Comparison of ENCODE assay signal across 8 mouse cellular contexts in the genomic region with DNA sequence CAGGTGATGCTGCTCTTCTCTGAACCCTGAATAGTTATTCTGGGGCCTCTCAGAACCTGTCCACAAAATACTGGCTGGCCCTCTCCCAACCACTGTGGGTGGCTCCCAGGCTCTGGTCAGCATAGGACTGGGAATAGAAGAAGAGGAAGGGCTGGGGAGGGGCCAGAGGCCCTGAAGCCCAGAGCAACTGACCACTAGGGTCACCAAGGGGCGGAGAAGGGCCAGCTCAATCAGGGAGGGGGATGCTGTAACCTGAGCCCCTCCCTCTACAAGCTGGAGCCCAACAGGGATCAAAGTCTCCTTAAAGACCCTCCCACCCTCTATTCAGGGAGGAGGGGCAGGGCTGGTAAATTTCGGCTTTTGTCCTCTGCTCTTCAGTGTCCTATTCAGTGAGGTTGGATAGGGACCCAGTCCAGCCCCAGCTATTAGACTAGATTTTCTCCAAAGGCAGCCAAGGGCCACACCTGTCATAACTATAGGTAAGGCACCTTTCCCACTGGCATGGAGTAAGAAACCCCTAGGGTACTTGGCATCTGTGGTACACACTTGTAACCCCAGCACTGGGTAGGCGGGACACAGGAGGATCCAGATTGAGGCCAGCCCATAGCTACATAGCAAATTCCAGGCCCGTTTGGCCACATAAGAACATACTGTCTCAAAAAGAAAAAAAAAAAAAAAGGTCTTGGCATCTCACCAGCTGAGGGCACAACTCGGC. TPM values are rescaled to one million over a fixed set of nuclear protein-coding genes. Genes with fewer than 3 reads are reported as not detected.
A peak's percentile ranks its signal among the peaks of the same experiment; 100 is the strongest.
DNase-seq lines count a peak whose midpoint lies in the region; ATAC-seq and TF ChIP-seq lines count a peak whose summit lies in the region.
"Had no signal": no experiment of that assay in that cellular context is flagged by ENCODE, and none has a peak within 500 bp of the region (broad histone marks: within the 10 kb centered on the region; RNA-seq: fewer than 3 reads in every experiment).

A gene (minus strand): TSS at position 663 of the 715 bp plus-strand sequence.

- H3K27me3 ChIP-seq in lung, embryonic 14.5 days (ENCODE audit: insufficient read depth, low read length): no peaks in the 10 kb centered on the region
- no peaks in the 10 kb centered on the region for H3K27me3 ChIP-seq in forebrain, embryonic 14.5 days (replicated peaks; ENCODE audit: control insufficient read depth, insufficient read depth, low read length)
- no peaks in the 10 kb centered on the region for H3K27me3 ChIP-seq in liver, embryonic 15.5 days

- H3K4me1 ChIP-seq in lung, embryonic 14.5 days (ENCODE audit: insufficient read depth): peaks cover 7% of the 10 kb centered on the region; the same call in 1 of the 2 replicates
- H3K4me1 ChIP-seq in forebrain, embryonic 14.5 days (ENCODE audit: control insufficient read depth, insufficient read depth, low read length): peaks cover 7% of the 10 kb centered on the region
- peaks cover 67% of the 10 kb centered on the region for H3K4me1 ChIP-seq in liver, embryonic 15.5 days (replicated peaks)

- H3K27ac ChIP-seq in lung, embryonic 14.5 days (ENCODE audit: low read depth): 0 out of 2 replicates have a peak within 1 kb of the TSS, but pooled peaks have one; percentile 30
- peak within 1 kb of the TSS; percentile 33; the same call in 1 of the 2 replicates for H3K27ac ChIP-seq in forebrain, embryonic 14.5 days (ENCODE audit: low read depth, low read length)
- H3K27ac ChIP-seq in liver, embryonic 15.5 days (replicated peaks): peak within 1 kb of the TSS; percentile 14; the same call in 1 of the 2 replicates
- H3K27ac ChIP-seq: gastrocnemius, adult 2 months had no signal

- 38% methylated on average over 5 of the region's 5 CpGs for WGBS in lung, embryonic 14.5 days
- 28% methylated on average over 5 of the region's 5 CpGs for WGBS in forebrain, embryonic 14.5 days
- 55% methylated on average over 5 of the region's 5 CpGs for WGBS in liver, embryonic 15.5 days (ENCODE audit: insufficient replicate concordance)

- no peak for TF ChIP-seq CTCF in lung, embryonic 14.5 days (IDR thresholded peaks at IDR 0.05; ENCODE audit: low read depth)

- no peak within 1 kb of the TSS for H3K9ac ChIP-seq in lung, embryonic 14.5 days
- H3K9ac ChIP-seq in forebrain, embryonic 14.5 days (ENCODE audit: low read length): peak within 1 kb of the TSS; percentile 29
- H3K9ac ChIP-seq in liver, embryonic 15.5 days: no peak within 1 kb of the TSS

- intact Hi-C loops in left cerebral cortex, postnatal 10 days (cut with DNase I): no loop called here

- H3K9me3 ChIP-seq in lung, embryonic 14.5 days (ENCODE audit: low read depth, low read length): no peaks in the 10 kb centered on the region
- H3K9me3 ChIP-seq in forebrain, embryonic 14.5 days (replicated peaks; ENCODE audit: control insufficient read depth, low read length): no peaks in the 10 kb centered on the region
- H3K9me3 ChIP-seq in liver, embryonic 15.5 days (replicated peaks): no peaks in the 10 kb centered on the region

- H3K36me3 ChIP-seq in lung, embryonic 14.5 days (ENCODE audit: insufficient read depth): peaks cover 66% of the 10 kb centered on the region
- peaks cover 45% of the 10 kb centered on the region for H3K36me3 ChIP-seq in forebrain, embryonic 14.5 days (ENCODE audit: control insufficient read depth, insufficient read depth, low read length)
- H3K36me3 ChIP-seq in liver, embryonic 15.5 days (replicated peaks): peaks cover 38% of the 10 kb centered on the region

- H3K4me3 ChIP-seq in lung, embryonic 14.5 days (ENCODE audit: low read depth, low read length): no peak within 1 kb of the TSS
- no peak within 1 kb of the TSS for H3K4me3 ChIP-seq in forebrain, embryonic 14.5 days (ENCODE audit: low read depth, low read length)
- no peak within 1 kb of the TSS for H3K4me3 ChIP-seq in liver, embryonic 15.5 days (replicated peaks)
- H3K4me3 ChIP-seq: gastrocnemius, adult 2 months had no signal

- no peak for ATAC-seq in lung, embryonic 14.5 days (ENCODE audit: insufficient read depth)
- no peak for ATAC-seq in forebrain, embryonic 14.5 days
- peak; percentile 14; the same call in 1 of the 2 replicates for ATAC-seq in liver, embryonic 15.5 days (ENCODE audit: insufficient read depth)

- DNase-seq in lung, embryonic 14.5 days: no peak
- no peak for DNase-seq in lung, adult 18-20 months
- no peak for DNase-seq in forebrain, embryonic 14.5 days (ENCODE audit: low spot score)
- no peak for DNase-seq in B cell, adult 2 months
- no peak for DNase-seq in lung, postnatal 10 days
- DNase-seq in left cerebral cortex, postnatal 10 days (ENCODE audit: extremely low spot score in 1 of 2, low spot score in 2 of 2): no peak
- DNase-seq: gastrocnemius, adult 2 months had no signal

- H3K4me2 ChIP-seq in lung, embryonic 14.5 days: no peak within 1 kb of the TSS
- no peak within 1 kb of the TSS for H3K4me2 ChIP-seq in forebrain, embryonic 14.5 days (ENCODE audit: low read length)
- no peak within 1 kb of the TSS for H3K4me2 ChIP-seq in liver, embryonic 15.5 days

RNA-seq across cellular contexts. Expression of the gene that starts here (rescaled TPM):
- polyA plus RNA-seq in lung, embryonic 14.5 days (2014; fragmentation: Nextera tagmentation; extraction: Ambion mirVana): 0.57 and 0.87 TPM in 2 replicates
- 0.36 and 0.47 TPM in 2 replicates for polyA plus RNA-seq in forebrain, embryonic 14.5 days (2014; fragmentation: Nextera tagmentation; extraction: Ambion mirVana)
- polyA plus RNA-seq in liver, embryonic 15.5 days (2015; fragmentation: Nextera tagmentation; extraction: Ambion mirVana): 0.35 and 0.59 TPM in 2 replicates
- total RNA-seq in left cerebral cortex, postnatal 10 days (2021): 1 to 10 TPM in 1 of 2 experiments, under 1 TPM in 1; 0.63 to 1.4 TPM

Comparison
In these comparisons a context has a peak if more than half of its experiments do, and no peak if none do; other contexts are left out.
1. Peak in ATAC-seq and H3K27ac ChIP-seq in liver, embryonic 15.5 days; RNA of the gene not detected or under 1 TPM.